Mouse (Mus musculus): Measurements from ENCODE around the gene Pkn3.

DNA sequence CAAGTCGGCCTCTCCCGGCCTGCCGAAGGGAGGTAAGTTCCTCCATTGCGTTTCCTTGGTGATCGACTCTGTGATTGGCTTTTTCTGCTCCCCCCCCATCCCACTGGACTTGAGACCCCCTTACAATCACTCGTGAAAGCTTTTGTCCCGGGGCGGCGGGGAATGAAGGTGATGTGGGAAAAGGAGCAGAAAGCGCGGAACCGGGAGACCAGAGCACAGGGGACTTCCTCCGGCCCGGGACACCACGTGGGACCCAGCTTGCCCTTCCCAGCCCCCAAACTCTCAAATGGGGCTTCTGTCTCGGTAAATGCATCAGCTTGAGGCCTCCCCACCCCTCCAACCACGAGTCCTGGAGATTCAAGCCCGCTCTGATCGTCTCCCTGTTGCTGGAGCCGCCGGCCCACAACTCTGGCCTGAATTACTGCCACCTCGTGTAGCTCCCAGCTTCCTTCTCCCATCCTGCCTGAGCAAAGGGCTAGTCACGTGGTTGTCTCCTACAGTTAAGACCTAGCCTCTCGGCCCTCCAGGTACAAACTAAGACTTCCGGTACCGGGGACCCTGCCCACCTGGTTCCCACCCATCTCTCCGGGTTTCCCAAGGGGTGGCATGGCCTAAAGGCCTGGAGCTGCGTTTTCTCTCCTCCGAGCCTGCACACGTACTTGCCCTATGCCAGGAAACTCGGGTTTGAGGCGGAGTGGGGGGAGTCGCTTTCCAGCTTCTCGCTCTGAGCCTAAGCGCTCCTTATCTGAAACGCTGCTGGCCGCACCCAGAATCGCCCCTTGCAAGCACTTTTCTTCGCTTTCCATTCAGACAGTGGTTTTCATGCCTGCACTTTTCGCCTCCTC, 15.0 kb upstream of the Pkn3 start:
- TF ChIP-seq CTCF (IDR thresholded peaks at IDR 0.05; ENCODE audit: low read depth) (no peak), EP300 (IDR thresholded peaks at IDR 0.05; ENCODE audit: low read depth) (no peak)

Measured in liver, embryonic 14.5 days (tissue).